Mouse (Mus musculus) C2C12 (cell line): ENCODE measurements at regions not wholly inside any gene's neighbourhood (a gene's known extent, or its start where the extent isn't known, plus 50 kb on each side); places are given as distances from the start of the nearest gene placed in this dataset.

Source experiments
- CEBPB ChIP-seq: IDR thresholded peaks from one replicate; pipeline ENCODE4 v1.6.1; 2011; ENCODE audit warnings: low read depth, mild to moderate bottlenecking, control low read depth, moderate library complexity
- CTCF ChIP-seq: IDR thresholded peaks from one replicate; pipeline ENCODE4 v1.5.1; 2011; ENCODE audit not compliant: control insufficient read depth, insufficient read depth, insufficient read length
- MAX ChIP-seq: IDR thresholded peaks from one replicate; pipeline ENCODE4 v1.6.1; 2011; ENCODE audit warnings: mild to moderate bottlenecking, control low read depth
- MYOD1 ChIP-seq: IDR thresholded peaks from one replicate; pipeline ENCODE4 v1.6.1; 2011; ENCODE audit warnings: low read depth; ENCODE audit not compliant: control insufficient read depth, insufficient read length
- MYOG ChIP-seq: IDR thresholded peaks from one replicate; pipeline ENCODE4 v1.6.1; 2011; ENCODE audit not compliant: control insufficient read depth, insufficient read length; ENCODE audit errors: extremely low read depth
- USF1 ChIP-seq: IDR thresholded peaks from one replicate; pipeline ENCODE4 v1.6.1; 2011; ENCODE audit warnings: low read depth, mild to moderate bottlenecking, control low read depth, moderate library complexity

- TF ChIP-seq CTCF (no peak), MAX (no peak), MYOD1 (no peak), USF1 (no peak), CEBPB (no peak), MYOG (no peak)
Measured at GRCm38 (mm10) chr5:127017971-127018370, 223.6 kb upstream of the Tmem132c start.
